Comparison of ENCODE assay signal across 10 mouse cellular contexts in the genomic region with DNA sequence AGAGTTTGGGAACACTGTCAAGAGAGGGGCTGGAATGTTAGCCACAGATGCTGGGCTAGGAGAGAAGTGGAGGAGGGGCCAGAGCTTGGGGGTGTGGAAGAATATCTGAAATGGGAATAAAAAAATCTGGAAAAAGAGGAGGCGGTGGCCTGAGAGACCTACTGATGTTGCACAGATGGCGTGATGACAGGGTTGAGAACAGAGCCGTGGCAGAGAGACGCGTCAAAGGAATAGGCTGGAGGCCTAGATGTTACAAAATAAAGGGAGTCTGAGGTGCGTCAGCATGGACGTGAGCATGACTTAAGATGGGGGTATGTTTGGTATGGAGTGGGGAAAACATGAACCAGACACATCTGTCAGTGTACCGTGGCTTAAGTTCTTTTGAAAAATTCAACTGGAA.
DNase-seq lines count a peak whose midpoint lies in the region; TF ChIP-seq lines count a peak whose summit lies in the region.
"Had no signal": no experiment of that assay in that cellular context is flagged by ENCODE, and none has a peak within 500 bp of the region (broad histone marks: within the 10 kb centered on the region; RNA-seq: fewer than 3 reads in every experiment).

No protein-coding gene starts in this region.

- 38% methylated on average over 8 of the region's 8 CpGs for WGBS in heart, adult 2 months

- peak overlapping the region; percentile 97 for H3K27ac ChIP-seq in heart, adult 2 months

- DNase-seq in kidney, postnatal 14 days: peak; percentile 20
- no peak for DNase-seq in kidney, postnatal 36 days
- peak in 1 of 2 experiments; percentile 72 for DNase-seq in heart, adult 2 months
- peak; percentile 49 to 56 for DNase-seq in heart, postnatal 14 days
- DNase-seq in lung, postnatal 4 days: peak; percentile 28 to 65
- DNase-seq in adrenal gland, adult 18-20 months (ENCODE audit: low spot score in 2 of 2): no peak
- no peak for DNase-seq in adipocyte (ENCODE audit: low spot score)
- DNase-seq: adrenal gland, postnatal 36 days; cerebellum, adult 2 months had no signal

- H3K79me2 ChIP-seq in heart, adult 2 months (replicated peaks; ENCODE audit: control insufficient read depth, insufficient read depth, low read length): no peaks in the 10 kb centered on the region

- no peak overlapping the region for H3K4me3 ChIP-seq in heart, adult 2 months
- H3K4me3 ChIP-seq: megakaryocyte, embryonic 14.5 days had no signal

- TF ChIP-seq EP300 in heart, adult 2 months (IDR thresholded peaks at IDR 0.05; ENCODE audit: insufficient read depth, low read depth, low read length): peak; percentile 55; the same call in 1 of the 2 replicates

- peaks cover 23% of the 10 kb centered on the region for H3K4me1 ChIP-seq in heart, adult 2 months (ENCODE audit: control insufficient read depth, insufficient read depth, low read length)
- H3K4me1 ChIP-seq: megakaryocyte, embryonic 14.5 days had no signal

- H3K9ac ChIP-seq in heart, adult 2 months (ENCODE audit: low read depth, low read length): no peak overlapping the region

- TF ChIP-seq CTCF in heart, adult 2 months (IDR thresholded peaks at IDR 0.05): no peak

- intact Hi-C loops in heart, adult 2 months (cut with DNase I): loop anchor here (2.0 to 5.0 kb wide), 2 partner anchors 13 to 87 kb away; no protein-coding TSS in a partner anchor
- intact Hi-C loops in heart, postnatal 14 days (cut with DNase I): loop anchor here (2.0 to 5.0 kb wide), 2 partner anchors 13 to 42 kb away; no protein-coding TSS in a partner anchor

- no peaks in the 10 kb centered on the region for H3K27me3 ChIP-seq in heart, adult 2 months (ENCODE audit: control insufficient read depth, insufficient read depth, low read length)
- H3K27me3 ChIP-seq: megakaryocyte, embryonic 14.5 days had no signal

- peaks cover 32% of the 10 kb centered on the region for H3K36me3 ChIP-seq in heart, adult 2 months (ENCODE audit: control insufficient read depth, insufficient read depth, low read length)

- TF ChIP-seq POLR2A in heart, adult 2 months (IDR thresholded peaks at IDR 0.05; ENCODE audit: insufficient read depth, low read depth, low read length): no peak

Comparison
In these comparisons a context has a peak if more than half of its experiments do, and no peak if none do; other contexts are left out.
1. DNase-seq: peak in kidney, postnatal 14 days (single experiment), heart, postnatal 14 days (2 of 2) and lung, postnatal 4 days (2 of 2); none in kidney, postnatal 36 days (0 of 2), adrenal gland, adult 18-20 months (0 of 2) and adipocyte (single experiment).